Mouse (Mus musculus) ES-E14 (cell line): ENCODE measurements around the gene Nwd1. TPM values are rescaled to one million over a fixed set of nuclear protein-coding genes. Genes with fewer than 3 reads are reported as not detected.

Experiments
- DNase-seq: peaks from one replicate; pipeline ENCODE4 v3.0.0-alpha.2; 2013; ENCODE audit warnings: low read depth, low spot score
- H3K27ac ChIP-seq: 2 replicates; pipeline ENCODE4 v1.5.1; 2012; ENCODE audit warnings: low read depth, mild to moderate bottlenecking, low read length, moderate library complexity, mixed read lengths; ENCODE audit not compliant: poor library complexity, insufficient read depth, severe bottlenecking
- H3K36me3 ChIP-seq: 2 replicates; pipeline ENCODE4 v1.6.1; 2012; ENCODE audit warnings: mild to moderate bottlenecking, low read length, moderate library complexity, mixed read lengths; ENCODE audit not compliant: control insufficient read depth, poor library complexity, insufficient read depth, severe bottlenecking
- H3K4me1 ChIP-seq, 2 experiments: fragments of 150-350 bp in 1 of 2; sonication (generic) in 1 of 2; 2 replicates each; pipeline ENCODE4 v1.6.1; 2012; ENCODE audit warnings: low read length in 2 of 2, mild to moderate bottlenecking in 1 of 2, mixed read lengths in 1 of 2; ENCODE audit not compliant: control insufficient read depth in 2 of 2, insufficient read depth in 2 of 2, poor library complexity in 1 of 2
- H3K4me3 ChIP-seq, 2 experiments: fragments of 150-350 bp in 1 of 2; sonication (generic) in 1 of 2; 2 replicates each; pipeline ENCODE4 v1.5.1; 2012; ENCODE audit warnings: low read length in 2 of 2, low read depth in 1 of 2, mild to moderate bottlenecking in 1 of 2, mixed read lengths in 1 of 2; ENCODE audit not compliant: insufficient read depth in 1 of 2, poor library complexity in 1 of 2, severe bottlenecking in 1 of 2
- H3K9ac ChIP-seq: 2 replicates; pipeline ENCODE4 v1.6.1; 2012; ENCODE audit warnings: low read depth, mild to moderate bottlenecking, low read length, mixed read lengths; ENCODE audit not compliant: poor library complexity, insufficient read depth, severe bottlenecking
- H3K9me3 ChIP-seq: fragments of 150-350 bp; sonication (generic); 2 replicates; pipeline ENCODE4 v1.6.1; 2012; ENCODE audit warnings: low read depth, mild to moderate bottlenecking, low read length; ENCODE audit not compliant: control insufficient read depth, insufficient read depth
- CHD2 ChIP-seq: IDR thresholded peaks from 2 replicates; pipeline ENCODE4 v1.6.1; 2014; ENCODE audit warnings: mild to moderate bottlenecking, low read depth, low read length, inconsistent platforms
- HCFC1 ChIP-seq: IDR thresholded peaks from 2 replicates; pipeline ENCODE4 v1.6.1; 2012; ENCODE audit warnings: low read length, inconsistent platforms, borderline replicate concordance; ENCODE audit not compliant: insufficient read depth
- MAFK ChIP-seq: IDR thresholded peaks from 2 replicates; pipeline ENCODE4 v1.6.1; 2014; ENCODE audit warnings: mild to moderate bottlenecking, low read depth, low read length, inconsistent platforms; ENCODE audit not compliant: insufficient read depth
- ZC3H11A ChIP-seq: IDR thresholded peaks from 2 replicates; pipeline ENCODE4 v1.6.1; 2012; ENCODE audit warnings: low read depth, mild to moderate bottlenecking, inconsistent platforms, low read length, borderline replicate concordance
- ZNF384 ChIP-seq: IDR thresholded peaks from 2 replicates; pipeline ENCODE4 v1.6.1; 2012; ENCODE audit warnings: low read depth, low read length, inconsistent platforms
- in situ Hi-C, 2 experiments: fragments of 600-800 bp; cut with MboI; formaldehyde crosslinking; loops; one replicate each; pipeline ENCODE4 v1.15.1; 2025; ENCODE audit warnings: low sequenced_read_pairs in 2 of 2, inconsistent platforms in 1 of 2; ENCODE audit not compliant: unreplicated experiment in 2 of 2
- total RNA-seq: library from RNA; depleted of rRNA; stranded (reverse); fragments of 300-350 nt; gene quantifications from 2 replicates; pipeline ENCODE4 v1.2.3, GENCODE M21; 2012; rRNA removed

Nwd1 gene
- total RNA-seq = 0.26 and 0.76 TPM in 2 replicates

GRCm38 (mm10) chr8:72646060-72646767 is at the start of gene Nwd1:
Gene Nwd1 (plus strand): TSS chr8:72646711.
- no peak for DNase-seq
- TF ChIP-seq MAFK = no peak
- TF ChIP-seq ZC3H11A = no peak
- no peak for TF ChIP-seq ZNF384
- TF ChIP-seq HCFC1 = no peak
- TF ChIP-seq CHD2 = no peak
- Histone ChIP-seq H3K9me3 (no peaks in the 10 kb centered on the region), H3K4me1 (0 out of 4 replicates have a peak, but pooled peaks cover 0 to 3% of the 10 kb centered on the region in 2 experiments), H3K36me3 (no peaks in the 10 kb centered on the region), H3K27ac (no peak within 1 kb of the TSS), H3K9ac (no peak within 1 kb of the TSS), H3K4me3 (no peak within 1 kb of the TSS)
- in situ Hi-C loops = no loop called here

GRCm38 (mm10) chr8:72642885-72643284 is 3.6 kb upstream of the Nwd1 start:
- H3K9me3 ChIP-seq = no peaks in the 10 kb centered on the region
- no peak overlapping the region for H3K27ac ChIP-seq
- in situ Hi-C loops = no loop called here
- no peak for TF ChIP-seq CHD2
- no peak for TF ChIP-seq ZNF384
- no peak for TF ChIP-seq ZC3H11A
- no peak for TF ChIP-seq MAFK
- TF ChIP-seq HCFC1 = no peak
- H3K4me1 ChIP-seq = 0 out of 4 replicates have a peak, but pooled peaks cover 0 to 3% of the 10 kb centered on the region in 2 experiments
- no peaks in the 10 kb centered on the region for H3K36me3 ChIP-seq
- no peak overlapping the region for H3K4me3 ChIP-seq
- DNase-seq = no peak
- H3K9ac ChIP-seq = no peak overlapping the region

GRCm38 (mm10) chr8:72644601-72645000 is 1.9 kb upstream of the Nwd1 start:
- Histone ChIP-seq H3K9ac (no peak overlapping the region), H3K27ac (no peak overlapping the region), H3K36me3 (no peaks in the 10 kb centered on the region), H3K4me1 (0 out of 4 replicates have a peak, but pooled peaks cover 0 to 3% of the 10 kb centered on the region in 2 experiments), H3K9me3 (no peaks in the 10 kb centered on the region), H3K4me3 (no peak overlapping the region)
- peak; percentile 35; the same call in 1 of the 2 replicates for TF ChIP-seq ZC3H11A
- no peak for TF ChIP-seq CHD2
- in situ Hi-C loops = no loop called here
- DNase-seq = no peak

GRCm38 (mm10) chr8:72646768-72647143 is 245 bp downstream of the Nwd1 start:
- H3K4me1 ChIP-seq = peaks cover 0 to 3% of the 10 kb centered on the region in 2 experiments; a peak in 1 of 4 replicates
- H3K27ac ChIP-seq = no peak overlapping the region
- in situ Hi-C loops = no loop called here
- no peaks in the 10 kb centered on the region for H3K9me3 ChIP-seq
- H3K36me3 ChIP-seq = no peaks in the 10 kb centered on the region
- no peak for TF ChIP-seq ZNF384
- no peak for TF ChIP-seq ZC3H11A
- TF ChIP-seq MAFK = no peak
- no peak for TF ChIP-seq HCFC1
- no peak for TF ChIP-seq CHD2
- no peak for DNase-seq
- H3K9ac ChIP-seq = no peak overlapping the region
- H3K4me3 ChIP-seq = no peak overlapping the region

GRCm38 (mm10) chr8:72650697-72651096 is 4.2 kb downstream of the Nwd1 start:
- Histone ChIP-seq H3K36me3 (no peaks in the 10 kb centered on the region), H3K9me3 (no peaks in the 10 kb centered on the region), H3K4me3 (no peak overlapping the region), H3K9ac (no peak overlapping the region), H3K4me1 (peaks cover 0 to 8% of the 10 kb centered on the region in 2 experiments; a peak in 2 of 4 replicates), H3K27ac (no peak overlapping the region)
- in situ Hi-C loops = no loop called here
- TF ChIP-seq ZNF384 (no peak), MAFK (no peak), CHD2 (no peak), ZC3H11A (no peak), HCFC1 (no peak)
- no peak for DNase-seq
